Mouse (Mus musculus) liver, adult 2 months (tissue): ENCODE data around the gene Gypa. TPM values are rescaled to one million over a fixed set of nuclear protein-coding genes. Genes with fewer than 3 reads are reported as not detected.

Experiments used
- DNase-seq: peaks from one replicate; pipeline ENCODE4 v3.0.0-alpha.2; 2011; ENCODE audit warnings: low read depth, low spot score; ENCODE audit errors: extremely low read depth
- H3K27ac ChIP-seq: fragments of 200-500 bp; replicated peaks from 2 replicates; pipeline ENCODE4 v1.5.1; 2012; ENCODE audit warnings: low read depth, mild to moderate bottlenecking, control low read depth, inconsistent platforms, low read length; ENCODE audit not compliant: insufficient read depth
- H3K27me3 ChIP-seq: fragments of 200-500 bp; 2 replicates; pipeline ENCODE4 v1.6.1; 2012; ENCODE audit warnings: mild to moderate bottlenecking, moderate library complexity, low read length, inconsistent platforms; ENCODE audit not compliant: control insufficient read depth, insufficient read depth
- H3K36me3 ChIP-seq: fragments of 200-500 bp; 2 replicates; pipeline ENCODE4 v1.6.1; 2012; ENCODE audit warnings: low read length, inconsistent platforms; ENCODE audit not compliant: control insufficient read depth, insufficient read depth
- H3K4me1 ChIP-seq: fragments of 200-500 bp; 2 replicates; pipeline ENCODE4 v1.6.1; 2011; ENCODE audit warnings: low read length; ENCODE audit not compliant: control insufficient read depth, insufficient read depth
- H3K4me3 ChIP-seq: fragments of 200-500 bp; 2 replicates; pipeline ENCODE4 v1.5.1; 2011; ENCODE audit warnings: low read depth, mild to moderate bottlenecking, control low read depth, low read length, moderate library complexity; ENCODE audit not compliant: insufficient read depth
- H3K79me2 ChIP-seq: fragments of 200-500 bp; 2 replicates; pipeline ENCODE4 v1.6.1; 2012; ENCODE audit warnings: inconsistent platforms, mild to moderate bottlenecking, low read length, moderate library complexity; ENCODE audit not compliant: control insufficient read depth, insufficient read depth
- H3K9ac ChIP-seq: fragments of 200-500 bp; 2 replicates; pipeline ENCODE4 v1.6.1; 2012; ENCODE audit warnings: low read depth, mild to moderate bottlenecking, control low read depth, inconsistent platforms, low read length
- CTCF ChIP-seq: fragments of 200-500 bp; IDR thresholded peaks from 2 replicates; pipeline ENCODE4 v1.5.1; 2011; ENCODE audit warnings: low read depth, low read length, control low read depth
- POLR2A ChIP-seq: fragments of 200-500 bp; IDR thresholded peaks from 2 replicates; pipeline ENCODE4 v1.6.1; 2011; ENCODE audit warnings: low read length, control low read depth; ENCODE audit not compliant: insufficient read depth; ENCODE audit errors: extremely low read depth
- WGBS: fragments of 180-500 bp; shearing (Covaris S2); methylation state at CpG from one replicate; pipeline ENCODE4 v1.1.7; 2018; 5-methylcytosine and 5-hydroxymethylcytosine counted together
- polyA plus RNA-seq: library from polyadenylated mRNA; depleted of rRNA; stranded (reverse); fragments of >200 nt; gene quantifications from 2 replicates; pipeline ENCODE4 v1.2.3, GENCODE M21; 2012
- total RNA-seq: library from RNA; depleted of rRNA; stranded (reverse); fragments of >200 nt; gene quantifications from 2 replicates; pipeline ENCODE4 v1.2.3, GENCODE M21; 2014

The Gypa gene
- total and polyA plus RNA-seq, 2 experiments = 0.37 TPM; not detected in 1

DNA sequence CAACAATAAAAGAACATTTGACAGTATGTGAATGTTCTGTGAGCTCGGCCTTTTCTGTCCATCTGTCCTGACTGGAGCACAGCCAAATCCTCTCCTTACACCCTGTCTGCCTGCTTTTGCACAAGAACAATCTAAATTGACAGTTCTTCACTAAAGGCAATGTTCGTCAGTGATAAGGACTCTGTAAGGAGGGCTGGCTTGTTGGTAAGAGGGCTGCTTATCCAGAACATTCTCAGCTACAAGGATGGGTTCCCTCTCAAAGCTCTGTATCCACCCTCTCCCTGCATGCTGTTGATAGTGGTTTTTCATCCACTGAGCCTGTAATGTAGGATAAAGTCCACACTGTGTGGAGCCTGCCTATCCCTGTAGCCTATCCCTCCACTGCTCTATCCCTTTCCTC lies 6.7 kb downstream of the Gypa start:
- Histone ChIP-seq H3K27ac (no peak overlapping the region), H3K36me3 (no peaks in the 10 kb centered on the region), H3K9ac (no peak overlapping the region), H3K4me1 (no peaks in the 10 kb centered on the region), H3K4me3 (no peak overlapping the region), H3K79me2 (no peaks in the 10 kb centered on the region), H3K27me3 (no peaks in the 10 kb centered on the region)
- no peak for DNase-seq
- TF ChIP-seq POLR2A (no peak), CTCF (no peak)
- WGBS = 72% methylated on average over 2 of the region's 2 CpGs

DNA sequence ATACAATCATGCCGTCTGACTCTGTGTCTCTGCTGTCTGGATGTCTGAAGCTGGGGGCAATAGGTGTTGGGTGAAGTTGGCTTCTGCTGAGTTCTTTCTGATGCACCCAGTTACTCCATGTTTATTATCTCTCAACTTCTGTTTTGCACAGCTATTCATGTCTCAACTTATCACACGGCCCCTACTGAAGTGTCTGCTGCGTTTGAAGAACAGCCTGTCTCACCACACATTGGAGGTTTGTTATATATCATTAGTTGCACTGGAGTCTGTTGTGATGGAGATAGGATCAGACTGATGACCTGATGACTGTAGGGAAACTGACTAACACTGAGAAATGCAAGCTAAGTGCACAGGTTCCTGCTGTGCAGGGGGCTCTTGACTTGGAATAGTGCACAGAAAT lies 7.2 kb downstream of the Gypa start:
- H3K36me3 ChIP-seq = no peaks in the 10 kb centered on the region
- no peaks in the 10 kb centered on the region for H3K79me2 ChIP-seq
- no peaks in the 10 kb centered on the region for H3K27me3 ChIP-seq
- no peak overlapping the region for H3K4me3 ChIP-seq
- no peak for DNase-seq
- H3K27ac ChIP-seq = no peak overlapping the region
- TF ChIP-seq CTCF (no peak), POLR2A (no peak)
- no peaks in the 10 kb centered on the region for H3K4me1 ChIP-seq
- WGBS = 83% methylated on average over 3 of the region's 3 CpGs
- H3K9ac ChIP-seq = no peak overlapping the region

DNA sequence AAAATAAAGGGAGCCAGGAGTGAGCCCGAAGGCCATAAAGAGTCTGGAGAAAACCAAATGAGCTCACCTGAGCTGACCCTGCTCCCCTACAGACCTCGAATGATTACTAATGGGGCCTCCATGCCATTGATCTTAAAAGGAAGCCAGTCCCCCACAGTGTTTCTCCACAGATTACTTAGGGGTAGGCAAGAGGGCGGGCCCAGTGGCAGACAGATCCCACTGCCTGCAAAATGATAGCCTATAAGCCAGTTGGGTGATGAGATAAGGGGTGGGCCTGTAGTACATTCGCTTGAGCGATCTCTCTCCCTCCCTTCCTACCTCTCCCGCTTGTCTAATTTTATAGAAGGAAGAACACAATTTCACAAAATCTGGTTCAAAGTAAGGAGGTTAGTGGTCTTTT lies 7.7 kb downstream of the Gypa start:
- TF ChIP-seq POLR2A = no peak
- no peak for TF ChIP-seq CTCF
- Histone ChIP-seq H3K27ac (no peak overlapping the region), H3K4me1 (no peaks in the 10 kb centered on the region), H3K9ac (no peak overlapping the region), H3K27me3 (no peaks in the 10 kb centered on the region), H3K79me2 (no peaks in the 10 kb centered on the region), H3K36me3 (no peaks in the 10 kb centered on the region), H3K4me3 (no peak overlapping the region)
- DNase-seq = no peak
- 74% methylated on average over 6 of the region's 6 CpGs for WGBS

DNA sequence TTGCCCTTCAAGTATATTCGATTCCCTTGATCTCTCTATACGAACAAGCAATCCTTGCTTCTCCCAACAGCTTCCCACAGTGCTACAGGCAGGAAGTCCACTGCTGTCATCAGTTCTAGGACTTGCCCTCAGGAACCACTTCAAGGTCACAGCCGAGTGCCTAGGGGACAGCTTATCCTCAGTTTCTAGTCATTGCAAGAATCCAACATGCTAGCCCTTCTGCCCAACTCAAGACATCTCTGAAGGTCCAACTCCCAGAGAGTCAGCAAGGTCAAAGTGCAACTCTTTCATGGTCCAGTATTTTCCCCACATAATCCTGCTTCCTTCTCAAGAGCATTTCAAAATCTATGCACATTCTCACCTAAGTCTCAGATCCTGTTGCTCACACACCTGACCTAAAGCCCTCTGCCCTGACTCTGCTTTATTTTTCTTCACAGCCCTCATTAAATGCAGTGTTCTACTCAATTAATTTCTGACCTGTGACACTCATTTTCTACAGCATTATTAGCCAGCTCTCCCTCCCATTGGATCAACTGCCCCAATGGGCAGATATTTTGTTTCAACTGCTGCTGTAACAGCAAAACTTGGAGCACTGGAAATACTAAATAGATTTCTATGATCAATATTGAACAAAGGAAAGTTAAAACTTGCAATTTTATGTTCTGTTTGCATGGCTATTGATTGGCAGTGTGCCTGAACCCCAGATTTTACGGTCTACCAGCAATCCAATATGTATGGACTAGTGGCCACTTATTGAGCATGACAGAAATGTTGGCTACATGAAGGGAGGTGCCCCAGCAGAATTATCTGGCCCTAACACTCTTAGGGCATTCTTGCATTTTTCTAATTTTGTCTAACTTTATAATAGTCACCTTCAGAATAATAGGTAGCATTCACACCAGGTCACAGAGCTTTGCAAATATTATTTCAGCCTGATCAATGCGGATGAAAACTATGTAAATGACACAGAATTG lies 33.1 kb downstream of the Gypa start:
- no peaks in the 10 kb centered on the region for H3K79me2 ChIP-seq
- TF ChIP-seq POLR2A (no peak), CTCF (no peak)
- H3K36me3 ChIP-seq = no peaks in the 10 kb centered on the region
- no peaks in the 10 kb centered on the region for H3K27me3 ChIP-seq
- no peak for DNase-seq
- H3K9ac ChIP-seq = no peak overlapping the region
- no peak overlapping the region for H3K27ac ChIP-seq
- WGBS = 72% methylated on average over 5 of the region's 5 CpGs
- no peaks in the 10 kb centered on the region for H3K4me1 ChIP-seq
- H3K4me3 ChIP-seq = no peak overlapping the region

DNA sequence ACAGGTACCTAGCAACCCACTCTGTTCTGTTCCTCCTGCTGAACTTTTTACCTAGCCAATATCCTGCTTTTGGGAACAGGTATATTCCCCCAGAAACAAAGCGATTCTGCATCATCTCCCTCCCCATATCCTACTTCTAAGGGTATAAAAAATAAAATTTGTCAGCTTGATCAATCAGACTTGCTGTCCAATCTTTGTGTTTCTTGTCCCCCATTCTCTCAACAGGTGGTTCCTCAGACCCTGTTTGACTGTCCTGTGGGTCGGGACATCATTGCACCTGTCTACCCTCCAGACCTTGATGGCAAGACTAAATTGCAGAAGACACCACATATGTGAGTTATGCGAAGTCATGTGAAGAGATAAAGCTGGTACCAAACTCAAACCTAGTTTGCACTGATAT lies 48.3 kb downstream of the Gypa start:
- 85% methylated on average over 3 of the region's 3 CpGs for WGBS
- Histone ChIP-seq H3K4me1 (no peaks in the 10 kb centered on the region), H3K79me2 (no peaks in the 10 kb centered on the region), H3K36me3 (no peaks in the 10 kb centered on the region), H3K27me3 (no peaks in the 10 kb centered on the region), H3K27ac (no peak overlapping the region), H3K9ac (no peak overlapping the region), H3K4me3 (no peak overlapping the region)
- peak; percentile 1 for DNase-seq
- TF ChIP-seq POLR2A (no peak), CTCF (no peak)

DNA sequence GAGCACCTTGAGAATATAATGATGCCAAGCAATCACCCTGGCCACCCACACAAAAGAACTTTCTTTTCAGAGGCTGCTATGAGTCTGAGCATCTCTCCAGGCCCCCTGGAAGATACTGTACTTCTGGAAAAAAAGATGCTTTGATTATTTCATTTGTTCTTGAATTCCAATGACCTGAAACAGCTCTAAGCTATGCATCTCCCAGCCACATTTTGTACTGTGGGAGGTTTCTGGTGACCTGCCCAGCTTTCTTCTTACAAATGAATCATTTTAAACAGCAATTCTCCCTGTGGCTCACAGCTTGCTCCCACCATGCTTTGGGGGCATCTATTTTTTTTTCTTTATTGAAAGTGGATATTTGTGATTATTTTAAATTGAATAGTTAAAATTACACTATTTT lies 56.9 kb downstream of the Gypa start:
- Histone ChIP-seq H3K4me1 (no peaks in the 10 kb centered on the region), H3K36me3 (no peaks in the 10 kb centered on the region), H3K79me2 (no peaks in the 10 kb centered on the region), H3K4me3 (no peak overlapping the region), H3K27ac (no peak overlapping the region), H3K27me3 (no peaks in the 10 kb centered on the region), H3K9ac (no peak overlapping the region)
- no peak for DNase-seq
- TF ChIP-seq POLR2A (no peak), CTCF (no peak)
